Mouse (Mus musculus) lung, adult 2 months (tissue): ENCODE results near the gene Galnt17. TPM values are rescaled to one million over a fixed set of nuclear protein-coding genes. Genes with fewer than 3 reads are reported as not detected.
A peak's percentile ranks its signal among the peaks of the same experiment; 100 is the strongest.

Experiments
- DNase-seq: peaks from one replicate; pipeline ENCODE4 v3.0.0; 2022
- H3K4me1 ChIP-seq: fragments of 200-500 bp; 2 replicates; pipeline ENCODE4 v1.6.1; 2011; ENCODE audit warnings: low read length; ENCODE audit not compliant: control insufficient read depth, insufficient read depth
- H3K4me3 ChIP-seq: fragments of 200-500 bp; replicated peaks from 2 replicates; pipeline ENCODE3; 2011; ENCODE audit warnings: low read depth, mild to moderate bottlenecking, control low read depth, low read length; ENCODE audit errors: extremely low read depth
- CTCF ChIP-seq: fragments of 200-500 bp; IDR thresholded peaks from 2 replicates; pipeline ENCODE4 v1.5.1; 2011; ENCODE audit warnings: mild to moderate bottlenecking, low read length, control low read depth; ENCODE audit not compliant: insufficient read depth
- POLR2A ChIP-seq: fragments of 200-500 bp; IDR thresholded peaks from 2 replicates; pipeline ENCODE4 v1.6.1; 2011; ENCODE audit warnings: low read depth, mild to moderate bottlenecking, control low read depth, low read length, borderline replicate concordance; ENCODE audit errors: extremely low read depth
- WGBS: fragments of 180-500 bp; shearing (Covaris S2); methylation state at CpG from one replicate; pipeline ENCODE4 v1.1.7; 2018; 5-methylcytosine and 5-hydroxymethylcytosine counted together
- polyA plus RNA-seq: library from polyadenylated mRNA; depleted of rRNA; stranded (reverse); fragments of >200 nt; gene quantifications from 2 replicates; pipeline ENCODE4 v1.2.3, GENCODE M21; 2012

Galnt17 gene
- polyA plus RNA-seq, 1 experiment: 2.5 TPM

- TF ChIP-seq CTCF: peak; percentile 11; the same call in 1 of the 2 replicates
- TF ChIP-seq POLR2A: no peak
- no peak overlapping the region for H3K4me3 ChIP-seq
- DNase-seq: no peak
- WGBS: 52% methylated on average over 5 of the region's 5 CpGs
- no peaks in the 10 kb centered on the region for H3K4me1 ChIP-seq
Observed at GRCm38 (mm10) chr5:130862302-130862701, 446.0 kb downstream of the Galnt17 start.

DNA sequence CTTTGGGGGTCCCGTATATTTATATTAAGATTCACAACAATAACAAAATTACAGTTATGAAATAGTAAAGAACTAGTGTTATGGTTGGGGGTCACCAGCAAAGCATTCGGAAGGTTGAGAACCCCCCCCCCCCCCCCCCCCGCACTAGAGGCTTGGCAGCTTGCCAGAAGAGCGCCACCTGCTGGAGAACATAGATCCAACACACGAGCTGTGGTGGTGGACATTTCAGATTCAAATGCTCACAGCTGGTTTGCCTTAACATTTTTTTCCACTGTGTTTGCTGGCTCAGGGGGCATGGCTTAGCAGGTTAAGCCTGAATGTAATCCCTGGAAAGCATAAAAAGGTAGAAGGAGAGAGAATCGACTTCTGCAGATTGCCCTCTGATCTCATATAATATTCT lies 448.6 kb downstream of the Galnt17 start:
- DNase-seq: no peak
- Histone ChIP-seq H3K4me1 (no peaks in the 10 kb centered on the region), H3K4me3 (no peak overlapping the region)
- WGBS: 31% methylated on average over 6 of the region's 6 CpGs
- no peak for TF ChIP-seq POLR2A
- TF ChIP-seq CTCF: no peak

GRCm38 (mm10) chr5:130858706-130859105 lies 449.6 kb downstream of the Galnt17 start:
- H3K4me1 ChIP-seq: no peaks in the 10 kb centered on the region
- no peak overlapping the region for H3K4me3 ChIP-seq
- TF ChIP-seq POLR2A (no peak), CTCF (no peak)
- WGBS: 73% methylated on average over 3 of the region's 3 CpGs
- no peak for DNase-seq

DNA sequence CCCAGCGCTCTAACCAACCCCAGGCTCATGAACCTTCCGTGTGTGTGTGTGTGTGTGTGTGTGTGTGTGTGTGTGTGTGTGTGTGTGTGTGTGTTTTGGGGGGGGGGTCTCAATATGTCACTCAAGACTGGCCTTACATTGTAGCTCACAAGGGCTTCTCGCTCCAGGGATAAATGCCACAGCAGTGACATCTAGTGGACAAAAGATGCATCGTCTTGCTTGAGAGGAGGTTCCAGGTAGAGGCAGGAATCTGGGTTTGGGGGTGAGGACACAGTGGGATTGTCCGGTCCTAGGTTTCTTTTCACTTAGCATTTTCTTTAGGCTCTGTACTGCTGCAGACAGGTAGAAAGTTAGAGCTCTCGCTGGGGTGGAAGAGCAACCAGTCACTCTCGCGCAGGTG lies 450.1 kb downstream of the Galnt17 start:
- TF ChIP-seq CTCF (peak; percentile 65), POLR2A (no peak)
- no peaks in the 10 kb centered on the region for H3K4me1 ChIP-seq
- no peak overlapping the region for H3K4me3 ChIP-seq
- DNase-seq: peak; percentile 7
- 27% methylated on average over 8 of the region's 8 CpGs for WGBS

- TF ChIP-seq CTCF: no peak
- TF ChIP-seq POLR2A: no peak
- DNase-seq: no peak
- no peaks in the 10 kb centered on the region for H3K4me1 ChIP-seq
- 79% methylated on average over 7 of the region's 7 CpGs for WGBS
- H3K4me3 ChIP-seq: no peak overlapping the region
Observed at GRCm38 (mm10) chr5:130854430-130854829, 453.9 kb downstream of the Galnt17 start.

GRCm38 (mm10) chr5:130853371-130853770 lies 454.9 kb downstream of the Galnt17 start:
- no peak overlapping the region for H3K4me3 ChIP-seq
- H3K4me1 ChIP-seq: no peaks in the 10 kb centered on the region
- WGBS: under 1% methylated on average over 10 of the region's 10 CpGs
- TF ChIP-seq CTCF: peak; percentile 99
- no peak for TF ChIP-seq POLR2A
- DNase-seq: peak; percentile 82

DNA sequence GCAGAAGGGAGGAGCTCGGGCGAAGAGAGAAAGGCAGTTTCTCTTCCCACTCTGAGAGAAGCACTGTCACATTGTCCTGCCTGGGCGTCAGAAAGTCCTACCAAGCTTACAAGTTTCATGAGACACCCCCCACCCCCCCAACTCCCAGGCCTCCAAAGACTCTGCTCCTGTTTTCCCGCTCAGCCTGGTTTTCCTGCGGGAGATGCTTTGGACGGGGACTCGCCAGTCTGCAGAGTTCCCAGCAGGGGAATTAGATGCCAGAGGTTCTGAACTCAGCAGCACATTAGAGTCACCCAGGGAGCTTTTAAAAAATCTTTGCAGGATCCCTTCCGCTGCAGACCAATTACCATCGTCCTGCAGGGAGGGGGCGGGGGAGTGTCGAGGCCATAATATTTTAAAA lies 456.1 kb downstream of the Galnt17 start:
- WGBS: 15% methylated on average over 10 of the region's 11 CpGs
- no peak for DNase-seq
- TF ChIP-seq CTCF (no peak), POLR2A (no peak)
- Histone ChIP-seq H3K4me3 (no peak overlapping the region), H3K4me1 (no peaks in the 10 kb centered on the region)

DNA sequence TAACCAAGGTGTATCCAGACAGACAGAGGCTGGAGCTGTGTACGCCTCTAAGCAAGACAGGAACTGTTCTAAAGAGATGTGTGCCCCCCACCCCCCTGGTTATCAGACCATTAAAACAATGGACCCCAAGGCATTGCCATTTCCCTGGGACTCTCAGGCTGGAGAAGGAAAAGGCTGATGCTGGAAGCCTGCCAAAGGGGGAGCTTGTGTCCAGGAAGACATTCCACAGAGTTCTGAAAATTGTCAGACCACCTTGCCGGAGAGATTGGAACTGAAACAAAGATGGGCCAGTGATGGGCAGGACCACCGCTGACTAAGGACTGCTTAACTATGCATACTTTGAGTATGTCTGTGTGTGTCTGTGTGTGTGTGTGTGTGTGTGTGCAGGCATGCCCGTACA lies 458.7 kb downstream of the Galnt17 start:
- H3K4me3 ChIP-seq: no peak overlapping the region
- no peaks in the 10 kb centered on the region for H3K4me1 ChIP-seq
- WGBS: 58% methylated on average over 4 of the region's 4 CpGs
- DNase-seq: no peak
- TF ChIP-seq CTCF: no peak
- no peak for TF ChIP-seq POLR2A

DNA sequence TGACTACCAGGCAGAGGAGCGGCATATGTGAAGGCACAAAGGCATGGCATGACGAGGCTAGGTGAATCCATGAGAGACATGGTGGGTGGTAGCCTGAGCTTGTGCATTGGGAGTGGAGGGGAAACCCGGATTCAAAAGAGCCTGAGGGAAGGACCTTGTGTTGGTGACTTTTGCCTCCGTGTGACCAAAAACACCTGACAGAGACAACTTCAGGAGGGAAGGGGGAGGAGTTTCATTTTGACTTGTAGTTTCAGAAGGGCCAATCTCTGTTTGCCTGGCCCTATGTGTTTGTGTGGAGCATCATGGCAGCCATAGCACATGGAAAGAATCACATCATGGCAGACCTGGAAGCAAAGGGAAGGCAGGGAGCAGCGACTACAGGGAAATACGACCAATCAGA lies 459.7 kb downstream of the Galnt17 start:
- Histone ChIP-seq H3K4me3 (no peak overlapping the region), H3K4me1 (no peaks in the 10 kb centered on the region)
- TF ChIP-seq POLR2A (no peak), CTCF (no peak)
- 79% methylated on average over 6 of the region's 6 CpGs for WGBS
- DNase-seq: no peak

DNA sequence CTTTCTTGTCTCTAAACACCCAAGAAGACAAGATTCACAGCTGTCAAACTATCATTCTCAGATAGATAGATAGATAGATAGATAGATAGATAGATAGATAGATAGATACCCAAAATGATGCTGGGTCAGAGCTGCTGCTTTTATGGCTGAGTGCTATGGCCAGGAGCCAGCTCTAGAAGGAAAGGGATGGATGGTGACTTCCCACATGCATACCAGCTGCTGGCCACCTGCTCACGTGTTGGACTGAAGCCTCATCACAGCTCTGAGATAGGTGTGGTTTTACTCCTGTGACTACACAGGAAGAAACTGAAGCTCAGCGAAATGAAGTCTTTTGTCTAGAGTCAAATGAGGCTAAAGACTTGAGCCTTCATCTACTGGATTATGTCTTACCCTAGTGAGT lies 482.5 kb downstream of the Galnt17 start:
- 74% methylated on average over 2 of the region's 2 CpGs for WGBS
- H3K4me3 ChIP-seq: no peak overlapping the region
- no peak for TF ChIP-seq CTCF
- TF ChIP-seq POLR2A: no peak
- no peak for DNase-seq
- no peaks in the 10 kb centered on the region for H3K4me1 ChIP-seq
